Mouse (Mus musculus) stomach, embryonic 16.5 days (tissue): ENCODE data around the gene Nbea. TPM values are rescaled to one million over a fixed set of nuclear protein-coding genes. Genes with fewer than 3 reads are reported as not detected.

ENCODE experiments used
- ATAC-seq: fragments of 200-750 bp; cut with Nextera tagmentation; 2 replicates; pipeline ENCODE4 v1.8.0; 2017; ENCODE audit warnings: moderate number of reproducible peaks, moderate TSS enrichment; ENCODE audit not compliant: insufficient read depth, low FRiP score
- H3K27ac ChIP-seq: fragments of 300-500 bp; sonication (generic); 2 replicates; pipeline ENCODE4 v1.5.1; 2014; ENCODE audit warnings: low read length
- H3K27me3 ChIP-seq: fragments of 300-500 bp; sonication (generic); 2 replicates; pipeline ENCODE4 v1.6.1; 2014; ENCODE audit warnings: low read length, control low read depth, mixed read lengths; ENCODE audit not compliant: control insufficient read depth, insufficient read depth
- H3K36me3 ChIP-seq: fragments of 300-500 bp; sonication (generic); 2 replicates; pipeline ENCODE4 v1.6.1; 2014; ENCODE audit warnings: low read length; ENCODE audit not compliant: control insufficient read depth, insufficient read depth
- H3K4me1 ChIP-seq: fragments of 300-500 bp; sonication (generic); 2 replicates; pipeline ENCODE4 v1.6.1; 2014; ENCODE audit warnings: low read length, control low read depth, mixed read lengths; ENCODE audit not compliant: control insufficient read depth, insufficient read depth
- H3K4me2 ChIP-seq: fragments of 300-500 bp; sonication (generic); 2 replicates; pipeline ENCODE4 v1.6.1; 2014; ENCODE audit warnings: low read depth, low read length, mixed read lengths
- H3K4me3 ChIP-seq: fragments of 300-500 bp; sonication (generic); replicated peaks from 2 replicates; pipeline ENCODE4 v1.5.1; 2014; ENCODE audit warnings: mild to moderate bottlenecking, low read length
- H3K9ac ChIP-seq: fragments of 300-500 bp; sonication (generic); 2 replicates; pipeline ENCODE4 v1.6.1; 2014; ENCODE audit warnings: low read length
- H3K9me3 ChIP-seq: fragments of 300-500 bp; sonication (generic); replicated peaks from 2 replicates; pipeline ENCODE4 v1.6.1; 2016; ENCODE audit warnings: low read length, control low read depth; ENCODE audit not compliant: control insufficient read depth
- WGBS: fragments of 180-500 bp; shearing (Covaris S2); extraction: QIAGEN DNeasy Blood & Tissue Kit; methylation state at CpG from one replicate; pipeline ENCODE4 v1.1.7; 2014; 5-methylcytosine and 5-hydroxymethylcytosine counted together
- polyA plus RNA-seq: library from polyadenylated mRNA; unstranded; fragments of >200 nt; fragmentation: Nextera tagmentation; extraction: Ambion mirVana; gene quantifications from 2 replicates; pipeline ENCODE4 v1.2.1, GENCODE M21; 2015

Nbea gene
- polyA plus RNA-seq, 1 experiment from 2014 or later, result 10.4 TPM

DNA sequence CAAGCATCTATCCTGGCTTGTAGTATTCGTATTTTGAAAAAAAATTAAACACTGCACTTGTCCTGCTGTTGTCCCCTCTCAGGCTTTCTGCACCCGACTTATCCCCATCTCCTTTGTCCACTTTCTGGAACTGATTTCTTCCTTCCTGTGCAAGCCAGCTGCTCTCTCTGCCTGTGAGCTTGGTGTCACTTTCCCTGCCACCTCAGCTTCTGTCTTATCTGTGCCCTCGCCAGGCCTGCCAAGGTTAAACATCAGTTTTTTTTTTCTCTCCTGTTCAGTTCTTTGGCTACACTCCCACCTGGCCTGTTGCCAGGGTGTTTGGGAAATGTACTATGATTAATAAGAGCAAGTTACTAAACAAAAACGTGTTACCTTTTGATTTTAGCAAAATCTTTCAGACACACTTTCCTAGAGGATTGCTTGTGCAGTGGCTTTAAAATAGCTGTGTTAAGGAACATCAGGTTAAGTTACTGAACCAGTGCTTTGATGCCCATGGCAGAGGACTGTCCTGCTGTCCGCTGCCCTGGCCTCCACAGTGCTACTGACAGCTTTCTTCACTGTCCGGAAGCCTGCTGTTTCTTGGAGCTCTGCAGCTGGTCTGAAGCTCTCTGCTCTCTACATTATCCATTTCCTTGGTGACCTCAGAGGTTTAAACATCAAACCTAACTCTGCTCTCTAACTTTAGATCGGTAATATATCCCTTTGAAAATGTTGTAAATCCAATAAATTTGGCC is 389.5 kb downstream of the Nbea start:
- no peaks in the 10 kb centered on the region for H3K36me3 ChIP-seq
- no peaks in the 10 kb centered on the region for H3K9me3 ChIP-seq
- no peak for ATAC-seq
- no peaks in the 10 kb centered on the region for H3K4me1 ChIP-seq
- H3K27ac ChIP-seq, result no peak overlapping the region
- H3K4me2 ChIP-seq, result no peak overlapping the region
- H3K9ac ChIP-seq, result no peak overlapping the region
- WGBS, result 46% methylated on average over 7 of the region's 7 CpGs
- peaks cover 3% of the 10 kb centered on the region; the same call in 1 of the 2 replicates for H3K27me3 ChIP-seq
- no peak overlapping the region for H3K4me3 ChIP-seq

DNA sequence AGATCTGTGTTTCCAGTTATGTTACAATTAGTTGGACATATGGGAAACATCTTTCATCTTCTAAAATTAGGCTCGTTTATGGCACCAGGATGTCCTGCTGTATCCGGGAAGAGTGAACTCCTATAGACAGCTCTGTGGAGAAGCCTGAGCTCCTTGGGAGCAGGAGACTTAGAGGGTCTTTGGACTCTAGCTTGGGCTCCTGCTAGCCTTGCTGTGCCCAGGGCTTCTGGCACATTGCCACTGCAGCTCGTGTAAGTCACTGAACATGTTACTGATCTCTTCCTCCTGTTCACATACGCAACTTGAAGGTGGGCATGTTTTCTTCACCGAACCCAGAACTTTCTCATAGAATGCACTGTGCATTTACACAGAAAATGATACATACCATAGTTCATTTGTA is 391.2 kb downstream of the Nbea start:
- 62% methylated on average over 5 of the region's 5 CpGs for WGBS
- ATAC-seq, result no peak

GRCm38 (mm10) chr3:55790609-55791008 is 392.9 kb downstream of the Nbea start:
- Histone ChIP-seq H3K9me3 (no peaks in the 10 kb centered on the region), H3K4me3 (no peak overlapping the region), H3K27me3 (peaks cover 17% of the 10 kb centered on the region), H3K36me3 (no peaks in the 10 kb centered on the region), H3K27ac (no peak overlapping the region), H3K4me2 (no peak overlapping the region), H3K4me1 (no peaks in the 10 kb centered on the region), H3K9ac (no peak overlapping the region)
- no peak for ATAC-seq
- 85% methylated on average over 4 of the region's 4 CpGs for WGBS

More for the DNA sequence above, 391.2 kb downstream of the Nbea start:
- Histone ChIP-seq H3K27ac (no peak overlapping the region), H3K4me3 (no peak overlapping the region), H3K36me3 (no peaks in the 10 kb centered on the region), H3K27me3 (peaks cover 6% of the 10 kb centered on the region; the same call in 1 of the 2 replicates), H3K9me3 (no peaks in the 10 kb centered on the region), H3K4me1 (no peaks in the 10 kb centered on the region), H3K4me2 (no peak overlapping the region), H3K9ac (no peak overlapping the region)

- no peak overlapping the region for H3K27ac ChIP-seq
- H3K27me3 ChIP-seq, result peaks cover 18% of the 10 kb centered on the region
- H3K4me2 ChIP-seq, result no peak overlapping the region
- H3K9ac ChIP-seq, result no peak overlapping the region
- H3K4me1 ChIP-seq, result no peaks in the 10 kb centered on the region
- H3K9me3 ChIP-seq, result no peaks in the 10 kb centered on the region
- H3K4me3 ChIP-seq, result no peak overlapping the region
- no peaks in the 10 kb centered on the region for H3K36me3 ChIP-seq
- ATAC-seq, result no peak
- whole genome bisulfite sequencing, result 61% methylated on average over 2 of the region's 2 CpGs
Observed at GRCm38 (mm10) chr3:55789856-55790255, 393.6 kb downstream of the Nbea start.

GRCm38 (mm10) chr3:55788621-55789201 is 394.8 kb downstream of the Nbea start:
- Histone ChIP-seq H3K9ac (no peak overlapping the region), H3K27me3 (peaks cover 24% of the 10 kb centered on the region), H3K4me3 (no peak overlapping the region), H3K9me3 (no peaks in the 10 kb centered on the region), H3K27ac (no peak overlapping the region), H3K4me2 (no peak overlapping the region), H3K4me1 (no peaks in the 10 kb centered on the region), H3K36me3 (no peaks in the 10 kb centered on the region)
- 54% methylated on average over 5 of the region's 5 CpGs for WGBS
- no peak for ATAC-seq

GRCm38 (mm10) chr3:55788214-55788586 is 395.3 kb downstream of the Nbea start:
- no peaks in the 10 kb centered on the region for H3K9me3 ChIP-seq
- WGBS, result 24% methylated on average over 4 of the region's 4 CpGs
- peak overlapping the region; percentile 49 for H3K4me3 ChIP-seq
- no peaks in the 10 kb centered on the region for H3K36me3 ChIP-seq
- H3K4me1 ChIP-seq, result no peaks in the 10 kb centered on the region
- H3K27me3 ChIP-seq, result peaks cover 29% of the 10 kb centered on the region
- H3K9ac ChIP-seq, result no peak overlapping the region
- H3K27ac ChIP-seq, result no peak overlapping the region
- H3K4me2 ChIP-seq, result peak overlapping the region; percentile 74
- no peak for ATAC-seq

GRCm38 (mm10) chr3:55787487-55788213 is 395.9 kb downstream of the Nbea start:
- 3% methylated on average over 53 of the region's 54 CpGs for WGBS
- Histone ChIP-seq H3K4me2 (peak overlapping the region; percentile 74), H3K36me3 (no peaks in the 10 kb centered on the region), H3K4me1 (no peaks in the 10 kb centered on the region), H3K9me3 (no peaks in the 10 kb centered on the region), H3K27me3 (peaks cover 35% of the 10 kb centered on the region), H3K4me3 (peak overlapping the region; percentile 49), H3K9ac (peak overlapping the region; percentile 69), H3K27ac (peak overlapping the region; percentile 42; the same call in 1 of the 2 replicates)
- peak; percentile 77; the same call in 1 of the 2 replicates for ATAC-seq

DNA sequence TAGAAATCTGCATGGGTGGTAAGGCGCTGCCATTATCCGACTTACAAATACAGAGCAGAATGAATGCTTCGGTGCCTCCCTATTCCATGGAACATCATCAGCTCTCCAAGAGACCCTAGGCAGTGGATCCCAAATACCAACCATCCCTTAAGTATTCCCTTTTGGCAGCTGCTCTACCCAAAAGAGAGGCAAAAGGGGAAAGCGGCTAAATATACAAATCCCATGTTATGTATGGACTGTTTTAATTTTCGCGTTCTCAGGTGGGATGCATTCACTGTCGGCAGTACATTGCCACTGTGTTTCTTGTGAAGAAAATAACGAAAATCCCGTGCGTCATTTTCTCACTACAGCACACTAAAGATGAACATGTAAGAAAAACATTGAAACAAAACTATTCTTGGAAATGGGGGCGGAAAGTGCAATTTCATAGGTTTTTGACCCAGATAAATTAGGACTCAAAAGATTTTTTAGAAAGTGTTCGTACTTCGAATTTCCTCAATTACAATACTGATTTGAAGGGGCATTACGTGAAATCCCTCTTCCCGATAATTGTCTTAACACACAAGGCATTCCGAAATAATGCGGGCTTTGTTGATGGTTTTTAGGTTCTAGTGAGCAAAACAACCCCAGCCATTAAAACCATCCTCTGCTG is 396.5 kb downstream of the Nbea start:
- Histone ChIP-seq H3K4me1 (no peaks in the 10 kb centered on the region), H3K9ac (peak overlapping the region; percentile 69), H3K27me3 (peaks cover 42% of the 10 kb centered on the region), H3K4me2 (peak overlapping the region; percentile 74), H3K36me3 (no peaks in the 10 kb centered on the region), H3K4me3 (peak overlapping the region; percentile 49), H3K27ac (0 out of 2 replicates have a peak overlapping the region, but pooled peaks have one; percentile 42), H3K9me3 (no peaks in the 10 kb centered on the region)
- 46% methylated on average over 17 of the region's 17 CpGs for WGBS
- ATAC-seq, result no peak
